Mouse (Mus musculus) thymus, adult 2 months (tissue): ENCODE measurements around the gene Fbxo21. TPM values are rescaled to one million over a fixed set of nuclear protein-coding genes. Genes with fewer than 3 reads are reported as not detected.
A peak's percentile ranks its signal among the peaks of the same experiment; 100 is the strongest.

ENCODE experiments used
- DNase-seq: peaks from one replicate; pipeline ENCODE4 v3.0.0; 2021
- H3K27ac ChIP-seq: fragments of 200-500 bp; 2 replicates; pipeline ENCODE4 v1.5.1; 2012; ENCODE audit warnings: low read length, control low read depth; ENCODE audit not compliant: control insufficient read depth, insufficient read depth
- H3K27me3 ChIP-seq: fragments of 200-500 bp; 2 replicates; pipeline ENCODE4 v1.6.1; 2012; ENCODE audit warnings: mild to moderate bottlenecking, low read length, moderate library complexity, mixed read lengths; ENCODE audit not compliant: control insufficient read depth, insufficient read depth
- H3K36me3 ChIP-seq: fragments of 200-500 bp; 2 replicates; pipeline ENCODE4 v1.6.1; 2012; ENCODE audit warnings: mild to moderate bottlenecking, low read length, moderate library complexity; ENCODE audit not compliant: control insufficient read depth, insufficient read depth
- H3K4me1 ChIP-seq: fragments of 200-500 bp; replicated peaks from 2 replicates; pipeline ENCODE4 v1.6.1; 2012; ENCODE audit warnings: low read length; ENCODE audit not compliant: control insufficient read depth, insufficient read depth
- H3K4me3 ChIP-seq: fragments of 200-500 bp; 2 replicates; pipeline ENCODE4 v1.5.1; 2012; ENCODE audit warnings: mild to moderate bottlenecking, low read length, control low read depth, moderate library complexity; ENCODE audit not compliant: control insufficient read depth, insufficient read depth
- CTCF ChIP-seq: fragments of 200-500 bp; IDR thresholded peaks from 2 replicates; pipeline ENCODE4 v1.5.1; 2012; ENCODE audit warnings: mild to moderate bottlenecking, control low read depth, low read length, moderate library complexity, borderline replicate concordance; ENCODE audit not compliant: control insufficient read depth, poor library complexity, insufficient read depth; ENCODE audit errors: extremely low read depth
- POLR2A ChIP-seq: fragments of 200-500 bp; IDR thresholded peaks from 2 replicates; pipeline ENCODE4 v1.6.1; 2012; ENCODE audit warnings: mild to moderate bottlenecking, low read length, control low read depth, moderate library complexity; ENCODE audit not compliant: control insufficient read depth, poor library complexity, insufficient read depth; ENCODE audit errors: extremely low read depth
- WGBS: fragments of 180-500 bp; shearing (Covaris S2); methylation state at CpG from one replicate; pipeline ENCODE4 v1.1.7; 2018; 5-methylcytosine and 5-hydroxymethylcytosine counted together
- polyA plus RNA-seq: library from polyadenylated mRNA; depleted of rRNA; stranded (reverse); fragments of >200 nt; gene quantifications from 2 replicates; pipeline ENCODE4 v1.2.3, GENCODE M21; 2012

Fbxo21 gene
- polyA plus RNA-seq, 1 experiment = 43.3 TPM

- no peaks in the 10 kb centered on the region for H3K27me3 ChIP-seq
- H3K27ac ChIP-seq = no peak overlapping the region
- H3K4me1 ChIP-seq = peaks cover 15% of the 10 kb centered on the region
- no peaks in the 10 kb centered on the region for H3K36me3 ChIP-seq
- peak; percentile 37 for DNase-seq
- TF ChIP-seq POLR2A = no peak
- no peak for TF ChIP-seq CTCF
- 28% methylated on average over 10 of the region's 10 CpGs for WGBS
- H3K4me3 ChIP-seq = no peak overlapping the region
Measured at GRCm38 (mm10) chr5:117955675-117956420, 20.7 kb upstream of the Fbxo21 start.

- no peaks in the 10 kb centered on the region for H3K36me3 ChIP-seq
- WGBS = 76% methylated on average over 9 of the region's 9 CpGs
Measured at GRCm38 (mm10) chr5:117964750-117965149, 11.8 kb upstream of the Fbxo21 start.

GRCm38 (mm10) chr5:117966956-117967355, 9.6 kb upstream of the Fbxo21 start:
- no peak overlapping the region for H3K27ac ChIP-seq
- H3K27me3 ChIP-seq = no peaks in the 10 kb centered on the region
- no peak overlapping the region for H3K4me3 ChIP-seq
- TF ChIP-seq CTCF = 0 out of 2 replicates have a peak, but pooled peaks have one; percentile 15
- no peak for TF ChIP-seq POLR2A
- no peak for DNase-seq
- WGBS = 96% methylated on average over 9 of the region's 9 CpGs
- no peaks in the 10 kb centered on the region for H3K36me3 ChIP-seq
- H3K4me1 ChIP-seq = no peaks in the 10 kb centered on the region

More at GRCm38 (mm10) chr5:117964750-117965149, 11.8 kb upstream of the Fbxo21 start:
- Histone ChIP-seq H3K27me3 (no peaks in the 10 kb centered on the region), H3K4me3 (no peak overlapping the region), H3K27ac (no peak overlapping the region), H3K4me1 (no peaks in the 10 kb centered on the region)
- no peak for DNase-seq
- TF ChIP-seq CTCF (no peak), POLR2A (no peak)

- Histone ChIP-seq H3K4me3 (no peak overlapping the region), H3K36me3 (no peaks in the 10 kb centered on the region), H3K27me3 (no peaks in the 10 kb centered on the region), H3K27ac (no peak overlapping the region), H3K4me1 (no peaks in the 10 kb centered on the region)
- no peak for DNase-seq
- WGBS = 52% methylated on average over 4 of the region's 4 CpGs
- TF ChIP-seq CTCF (no peak), POLR2A (no peak)
Measured at GRCm38 (mm10) chr5:117967659-117968069, 8.9 kb upstream of the Fbxo21 start.

- no peaks in the 10 kb centered on the region for H3K27me3 ChIP-seq
- WGBS = 95% methylated on average over 10 of the region's 10 CpGs
Measured at GRCm38 (mm10) chr5:117969681-117970427, 6.7 kb upstream of the Fbxo21 start.

GRCm38 (mm10) chr5:117976263-117976656, 270 bp upstream of the Fbxo21 start:
- Histone ChIP-seq H3K4me1 (peaks cover 14% of the 10 kb centered on the region), H3K4me3 (peak overlapping the region; percentile 89), H3K36me3 (peaks cover 9% of the 10 kb centered on the region; the same call in 1 of the 2 replicates), H3K27ac (no peak overlapping the region), H3K27me3 (no peaks in the 10 kb centered on the region)
- TF ChIP-seq POLR2A = no peak
- TF ChIP-seq CTCF = no peak
- DNase-seq = no peak
- 26% methylated on average over 19 of the region's 19 CpGs for WGBS

More at GRCm38 (mm10) chr5:117969681-117970427, 6.7 kb upstream of the Fbxo21 start:
- Histone ChIP-seq H3K4me3 (no peak overlapping the region), H3K4me1 (no peaks in the 10 kb centered on the region), H3K27ac (no peak overlapping the region), H3K36me3 (no peaks in the 10 kb centered on the region)
- TF ChIP-seq POLR2A (no peak), CTCF (no peak)
- no peak for DNase-seq
